In the genomic region with DNA sequence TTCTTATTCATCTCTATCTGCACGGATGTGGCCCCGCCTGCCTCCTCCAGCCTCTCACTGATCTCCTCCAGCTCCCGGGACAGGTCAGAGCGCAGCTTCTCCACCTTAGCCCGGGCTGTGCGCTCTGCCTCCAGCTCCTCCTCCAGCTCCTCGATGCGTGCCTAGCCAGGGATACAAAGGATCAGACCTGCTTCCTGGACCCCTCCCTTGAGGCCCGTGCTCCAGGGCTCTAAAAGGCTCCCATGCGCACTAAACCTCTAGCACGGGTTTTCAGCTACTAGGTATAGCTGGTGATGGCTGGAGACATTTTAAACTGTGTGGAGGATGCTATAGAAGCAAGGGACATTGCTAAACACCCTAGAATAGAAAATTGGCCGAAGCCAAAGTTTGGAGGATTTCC, we compare ENCODE assay signal across 36 mouse cellular contexts. TPM values are rescaled to one million over a fixed set of nuclear protein-coding genes. Genes with fewer than 3 reads are reported as not detected.
DNase-seq lines count a peak whose midpoint lies in the region; ATAC-seq and TF ChIP-seq lines count a peak whose summit lies in the region.
"Had no signal": no experiment of that assay in that cellular context is flagged by ENCODE, and none has a peak within 500 bp of the region (broad histone marks: within the 10 kb centered on the region; RNA-seq: fewer than 3 reads in every experiment).

No protein-coding gene starts in this region.

- H3K4me1 ChIP-seq in heart, embryonic 11.5 days (ENCODE audit: control insufficient read depth, insufficient read depth, low read length): peaks cover 4% of the 10 kb centered on the region; the same call in 1 of the 2 replicates
- H3K4me1 ChIP-seq in heart, postnatal 0 days (ENCODE audit: control insufficient read depth, insufficient read depth): no peaks in the 10 kb centered on the region
- H3K4me1 ChIP-seq in heart, embryonic 10.5 days: peaks cover 14% of the 10 kb centered on the region; the same call in 1 of the 2 replicates
- H3K4me1 ChIP-seq in ES-Bruce4 (ENCODE audit: control insufficient read depth, insufficient read depth, low read length): no peaks in the 10 kb centered on the region
- no peaks in the 10 kb centered on the region for H3K4me1 ChIP-seq in intestine, postnatal 0 days (replicated peaks; ENCODE audit: control insufficient read depth, insufficient read depth, low read length)
- H3K4me1 ChIP-seq: embryonic facial prominence, embryonic 10.5 days; embryonic facial prominence, embryonic 13.5 days; forebrain, embryonic 12.5 days; forebrain, embryonic 15.5 days; hindbrain, embryonic 12.5 days; hindbrain, embryonic 15.5 days had no signal

- TF ChIP-seq EP300 in heart, postnatal 0 days (IDR thresholded peaks at IDR 0.05; ENCODE audit: low read depth): no peak; the same call in 1 of the 2 replicates
- TF ChIP-seq EP300 in ES-Bruce4 (IDR thresholded peaks at IDR 0.05; ENCODE audit: insufficient read depth, low read depth, low read length): no peak

- intact Hi-C loops in heart, postnatal 36 days (cut with DNase I): no loop called here

- no peak for ATAC-seq in heart, embryonic 11.5 days (replicated peaks; ENCODE audit: insufficient number of reproducible peaks, low FRiP score, low TSS enrichment)
- ATAC-seq in heart, postnatal 0 days (ENCODE audit: insufficient read depth, low read depth): no peak
- no peak for ATAC-seq in intestine, postnatal 0 days
- ATAC-seq: forebrain, embryonic 15.5 days had no signal

- H3K9me3 ChIP-seq in heart, embryonic 11.5 days (replicated peaks; ENCODE audit: control insufficient read depth, low read length): no peaks in the 10 kb centered on the region
- H3K9me3 ChIP-seq in heart, postnatal 0 days (replicated peaks; ENCODE audit: control insufficient read depth, low read length): no peaks in the 10 kb centered on the region
- H3K9me3 ChIP-seq in heart, embryonic 10.5 days: no peaks in the 10 kb centered on the region
- H3K9me3 ChIP-seq in ES-Bruce4 (replicated peaks; ENCODE audit: control insufficient read depth, insufficient read depth, low read length, poor library complexity, severe bottlenecking): no peaks in the 10 kb centered on the region
- no peaks in the 10 kb centered on the region for H3K9me3 ChIP-seq in intestine, postnatal 0 days (ENCODE audit: control insufficient read depth)
- H3K9me3 ChIP-seq: embryonic facial prominence, embryonic 10.5 days; embryonic facial prominence, embryonic 13.5 days; forebrain, embryonic 12.5 days; forebrain, embryonic 15.5 days; hindbrain, embryonic 12.5 days; hindbrain, embryonic 15.5 days had no signal

- no peak overlapping the region for H3K4me3 ChIP-seq in heart, embryonic 11.5 days (ENCODE audit: low read depth, low read length)
- no peak overlapping the region for H3K4me3 ChIP-seq in heart, postnatal 0 days (ENCODE audit: low read depth, low read length)
- no peak overlapping the region for H3K4me3 ChIP-seq in heart, embryonic 10.5 days
- H3K4me3 ChIP-seq in ES-Bruce4 (ENCODE audit: low read depth, low read length): peak overlapping the region; percentile 21
- no peak overlapping the region for H3K4me3 ChIP-seq in intestine, postnatal 0 days (ENCODE audit: low read depth, low read length)
- H3K4me3 ChIP-seq: embryonic facial prominence, embryonic 10.5 days; embryonic facial prominence, embryonic 13.5 days; erythroblast, embryonic 14.5 days; forebrain, embryonic 12.5 days; forebrain, embryonic 15.5 days; hindbrain, embryonic 12.5 days; hindbrain, embryonic 15.5 days had no signal

- H3K9ac ChIP-seq in heart, embryonic 11.5 days (ENCODE audit: low read depth, low read length): 0 out of 2 replicates have a peak overlapping the region, but pooled peaks have one; percentile 22
- H3K9ac ChIP-seq in heart, postnatal 0 days (replicated peaks; ENCODE audit: low read depth, low read length): no peak overlapping the region
- no peak overlapping the region for H3K9ac ChIP-seq in ES-Bruce4 (ENCODE audit: low read depth, poor library complexity, severe bottlenecking)
- no peak overlapping the region for H3K9ac ChIP-seq in intestine, postnatal 0 days (ENCODE audit: low read depth, low read length)
- H3K9ac ChIP-seq: embryonic facial prominence, embryonic 13.5 days; forebrain, embryonic 12.5 days; forebrain, embryonic 15.5 days; hindbrain, embryonic 12.5 days; hindbrain, embryonic 15.5 days had no signal

- peaks cover 6% of the 10 kb centered on the region; the same call in 1 of the 2 replicates for H3K36me3 ChIP-seq in heart, embryonic 11.5 days (ENCODE audit: control insufficient read depth, insufficient read depth, low read length)
- peaks cover 94% of the 10 kb centered on the region for H3K36me3 ChIP-seq in heart, postnatal 0 days (replicated peaks; ENCODE audit: control insufficient read depth, insufficient read depth, low read length)
- H3K36me3 ChIP-seq in heart, embryonic 10.5 days: peaks cover 88% of the 10 kb centered on the region
- no peaks in the 10 kb centered on the region for H3K36me3 ChIP-seq in ES-Bruce4 (ENCODE audit: control insufficient read depth, insufficient read depth, low read length, poor library complexity, severe bottlenecking)
- no peaks in the 10 kb centered on the region for H3K36me3 ChIP-seq in intestine, postnatal 0 days (ENCODE audit: control insufficient read depth, insufficient read depth)
- H3K36me3 ChIP-seq: embryonic facial prominence, embryonic 10.5 days; embryonic facial prominence, embryonic 13.5 days; forebrain, embryonic 12.5 days; forebrain, embryonic 15.5 days; hindbrain, embryonic 12.5 days; hindbrain, embryonic 15.5 days had no signal

- no peak overlapping the region for H3K4me2 ChIP-seq in heart, embryonic 11.5 days
- no peak overlapping the region for H3K4me2 ChIP-seq in heart, postnatal 0 days (ENCODE audit: low read depth, low read length)
- H3K4me2 ChIP-seq in intestine, postnatal 0 days (replicated peaks; ENCODE audit: low read depth): no peak overlapping the region
- H3K4me2 ChIP-seq: embryonic facial prominence, embryonic 13.5 days; forebrain, embryonic 12.5 days; forebrain, embryonic 15.5 days; hindbrain, embryonic 12.5 days; hindbrain, embryonic 15.5 days had no signal

- WGBS in heart, embryonic 11.5 days (ENCODE audit: insufficient replicate concordance): 47% methylated on average over 12 of the region's 12 CpGs
- 47% methylated on average over 12 of the region's 12 CpGs for WGBS in heart, postnatal 0 days
- 52% methylated on average over 12 of the region's 12 CpGs for WGBS in heart, embryonic 10.5 days
- 53% methylated on average over 12 of the region's 12 CpGs for WGBS in intestine, postnatal 0 days

- H3K27ac ChIP-seq in heart, embryonic 11.5 days (ENCODE audit: low read depth, low read length): 0 out of 2 replicates have a peak overlapping the region, but pooled peaks have one; percentile 29
- peak overlapping the region; percentile 31; the same call in 1 of the 2 replicates for H3K27ac ChIP-seq in heart, postnatal 0 days (ENCODE audit: low read depth)
- no peak overlapping the region for H3K27ac ChIP-seq in heart, embryonic 10.5 days
- H3K27ac ChIP-seq in ES-Bruce4 (ENCODE audit: insufficient read depth, low read length): no peak overlapping the region
- no peak overlapping the region for H3K27ac ChIP-seq in intestine, postnatal 0 days (ENCODE audit: low read depth, low read length)
- H3K27ac ChIP-seq: embryonic facial prominence, embryonic 10.5 days; embryonic facial prominence, embryonic 13.5 days; forebrain, embryonic 12.5 days; forebrain, embryonic 15.5 days; hindbrain, embryonic 12.5 days; hindbrain, embryonic 15.5 days had no signal

- DNase-seq in heart, postnatal 36 days: no peak
- no peak for DNase-seq in heart, postnatal 0 days (ENCODE audit: low spot score)
- no peak for DNase-seq in heart, embryonic 10.5 days (ENCODE audit: low spot score)
- no peak for DNase-seq in frontal cortex, adult 2 months (ENCODE audit: extremely low spot score in 1 of 2, low spot score in 1 of 2)
- DNase-seq: adrenal gland, adult 2 months; adrenal gland, postnatal 14 days; B cell, adult 2 months; cerebellum, adult 11 months; cerebellum, adult 2 months; cerebellum, adult 9-11 months; cerebellum, postnatal 25 days; embryo, embryonic 11 days; gastrocnemius, postnatal 10 days; gastrocnemius, postnatal 36 days; kidney, adult 11 months; kidney, adult 8-10 months had no signal

- no peak for TF ChIP-seq CTCF in heart, postnatal 0 days (IDR thresholded peaks at IDR 0.05; ENCODE audit: low read depth)
- TF ChIP-seq CTCF in ES-Bruce4 (IDR thresholded peaks at IDR 0.05; ENCODE audit: low read depth, low read length): no peak
- TF ChIP-seq CTCF in intestine, postnatal 0 days (IDR thresholded peaks at IDR 0.05; ENCODE audit: low read depth): no peak

- no peaks in the 10 kb centered on the region; the same call in 1 of the 2 replicates for H3K27me3 ChIP-seq in heart, embryonic 11.5 days (ENCODE audit: control insufficient read depth, insufficient read depth, low read length)
- H3K27me3 ChIP-seq in heart, postnatal 0 days (ENCODE audit: control insufficient read depth, insufficient read depth, low read length): no peaks in the 10 kb centered on the region
- H3K27me3 ChIP-seq in heart, embryonic 10.5 days (ENCODE audit: insufficient read depth, poor library complexity, severe bottlenecking): no peaks in the 10 kb centered on the region
- peaks cover 3% of the 10 kb centered on the region; the same call in 1 of the 2 replicates for H3K27me3 ChIP-seq in ES-Bruce4 (ENCODE audit: control insufficient read depth, insufficient read depth, low read length, poor library complexity, severe bottlenecking)
- no peaks in the 10 kb centered on the region for H3K27me3 ChIP-seq in intestine, postnatal 0 days (replicated peaks; ENCODE audit: control insufficient read depth, insufficient read depth, low read length)
- H3K27me3 ChIP-seq: embryonic facial prominence, embryonic 13.5 days; forebrain, embryonic 12.5 days; forebrain, embryonic 15.5 days; hindbrain, embryonic 15.5 days had no signal

- TF ChIP-seq POLR2A in ES-Bruce4 (IDR thresholded peaks at IDR 0.05; ENCODE audit: insufficient read depth, low read length): no peak

RNA-seq across cellular contexts. Expression of a gene that starts 14.4 kb away (rescaled TPM):
- 0.49 and 0.90 TPM in 2 replicates for polyA plus RNA-seq in heart, embryonic 11.5 days (2014; fragmentation: Nextera tagmentation; extraction: Ambion mirVana)
- total RNA-seq in heart, postnatal 36 days (2021): under 1 TPM in 1 of 2 experiments, not detected in 1; 0.46 TPM
- total RNA-seq in heart, postnatal 0 days (2014; rRNA removed; ENCODE audit: low replicate concordance): 3.1 and 8.1 TPM in 2 replicates
- polyA plus RNA-seq in heart, postnatal 0 days (2015; fragmentation: Nextera tagmentation; extraction: Ambion mirVana): 0.34 and 0.85 TPM in 2 replicates
- 0.97 and 1.5 TPM in 2 replicates for polyA plus RNA-seq in heart, embryonic 10.5 days (2016; fragmentation: Nextera tagmentation; extraction: Ambion mirVana)
- not detected in 2 replicates for polyA plus RNA-seq in ES-Bruce4 (2011; ENCODE audit: insufficient read depth, insufficient read length, low read depth, missing spikeins)
- polyA plus RNA-seq in frontal cortex, adult 2 months (2012; rRNA removed): 120 and 147 TPM in 2 replicates
- 1.1 and 2.1 TPM in 2 replicates for polyA plus RNA-seq in intestine, postnatal 0 days (2015; fragmentation: Nextera tagmentation; extraction: Ambion mirVana)
- total RNA-seq: CH12.LX; common myeloid progenitor, adult 5-6 weeks; granulocyte monocyte progenitor cell, adult 5-6 weeks; hematopoietic stem cell, adult 5-6 weeks; MEL had no signal
- polyA plus RNA-seq: erythroblast, embryonic 14.5 days had no signal

RNA-seq across cellular contexts. Expression of a gene that starts 16.2 kb away (rescaled TPM):
- polyA plus RNA-seq in heart, embryonic 11.5 days (2014; fragmentation: Nextera tagmentation; extraction: Ambion mirVana): 2,306 and 2,903 TPM in 2 replicates
- over 10,000 TPM; 23,066 to 24,862 TPM for total RNA-seq in heart, postnatal 36 days (2021)
- 3,860 and 3,976 TPM in 2 replicates for total RNA-seq in heart, postnatal 0 days (2014; rRNA removed; ENCODE audit: low replicate concordance)
- polyA plus RNA-seq in heart, postnatal 0 days (2015; fragmentation: Nextera tagmentation; extraction: Ambion mirVana): 8,242 and 9,737 TPM in 2 replicates
- polyA plus RNA-seq in heart, embryonic 10.5 days (2016; fragmentation: Nextera tagmentation; extraction: Ambion mirVana): 2,034 and 3,157 TPM in 2 replicates
- 1.2 TPM in 1 of 2 replicates, not detected in the other for polyA plus RNA-seq in ES-Bruce4 (2011; ENCODE audit: insufficient read depth, insufficient read length, low read depth, missing spikeins)
- polyA plus RNA-seq in frontal cortex, adult 2 months (2012; rRNA removed): 0.02 and 0.17 TPM in 2 replicates
- 0.53 TPM in 1 of 2 replicates, not detected in the other for polyA plus RNA-seq in intestine, postnatal 0 days (2015; fragmentation: Nextera tagmentation; extraction: Ambion mirVana)
- total RNA-seq: adrenal gland, adult 2 months; common myeloid progenitor, adult 5-6 weeks; granulocyte monocyte progenitor cell, adult 5-6 weeks; hematopoietic stem cell, adult 5-6 weeks; MEL had no signal
- polyA plus RNA-seq: adrenal gland, adult 2 months; erythroblast, embryonic 14.5 days had no signal

RNA-seq across cellular contexts. Expression of a gene that starts 18.0 kb away (rescaled TPM):
- not detected in 2 replicates for polyA plus RNA-seq in heart, embryonic 11.5 days (2014; fragmentation: Nextera tagmentation; extraction: Ambion mirVana)
- not detected for total RNA-seq in heart, postnatal 36 days (2021)
- not detected in 2 replicates for total RNA-seq in heart, postnatal 0 days (2014; rRNA removed; ENCODE audit: low replicate concordance)
- polyA plus RNA-seq in heart, postnatal 0 days (2015; fragmentation: Nextera tagmentation; extraction: Ambion mirVana): 0.11 TPM in 1 of 2 replicates, not detected in the other
- polyA plus RNA-seq in heart, embryonic 10.5 days (2016; fragmentation: Nextera tagmentation; extraction: Ambion mirVana): not detected in 2 replicates
- 1.5 TPM in 1 of 2 replicates, not detected in the other for polyA plus RNA-seq in ES-Bruce4 (2011; ENCODE audit: insufficient read depth, insufficient read length, low read depth, missing spikeins)
- polyA plus RNA-seq in frontal cortex, adult 2 months (2012; rRNA removed): 0.46 and 0.90 TPM in 2 replicates
- polyA plus RNA-seq in intestine, postnatal 0 days (2015; fragmentation: Nextera tagmentation; extraction: Ambion mirVana): not detected in 2 replicates
- total RNA-seq: adrenal gland, adult 2 months; adrenal gland, postnatal 14 days; adrenal gland, postnatal 4 days; CH12.LX; common myeloid progenitor, adult 5-6 weeks; gastrocnemius, adult 18-20 months; gastrocnemius, postnatal 10 days; gastrocnemius, postnatal 36 days; granulocyte monocyte progenitor cell, adult 5-6 weeks; heart, postnatal 14 days; hematopoietic stem cell, adult 5-6 weeks; MEL had no signal
- polyA plus RNA-seq: embryonic facial prominence, embryonic 10.5 days; embryonic facial prominence, embryonic 13.5 days; erythroblast, embryonic 14.5 days; forebrain, embryonic 12.5 days; heart, embryonic 14.5 days; hindbrain, embryonic 12.5 days had no signal

RNA-seq across cellular contexts. Expression of a gene that starts 24.6 kb away (rescaled TPM):
- polyA plus RNA-seq in heart, embryonic 11.5 days (2014; fragmentation: Nextera tagmentation; extraction: Ambion mirVana): 11.0 and 12.7 TPM in 2 replicates
- 1 to 10 TPM; 2.5 to 2.8 TPM for total RNA-seq in heart, postnatal 36 days (2021)
- 12.5 and 22.2 TPM in 2 replicates for total RNA-seq in heart, postnatal 0 days (2014; rRNA removed; ENCODE audit: low replicate concordance)
- 3.9 and 4.1 TPM in 2 replicates for polyA plus RNA-seq in heart, postnatal 0 days (2015; fragmentation: Nextera tagmentation; extraction: Ambion mirVana)
- 16.7 and 23.5 TPM in 2 replicates for polyA plus RNA-seq in heart, embryonic 10.5 days (2016; fragmentation: Nextera tagmentation; extraction: Ambion mirVana)
- 48.3 and 55.8 TPM in 2 replicates for polyA plus RNA-seq in ES-Bruce4 (2011; ENCODE audit: insufficient read depth, insufficient read length, low read depth, missing spikeins)
- polyA plus RNA-seq in frontal cortex, adult 2 months (2012; rRNA removed): 13.4 and 14.5 TPM in 2 replicates
- 6.5 and 7.1 TPM in 2 replicates for polyA plus RNA-seq in intestine, postnatal 0 days (2015; fragmentation: Nextera tagmentation; extraction: Ambion mirVana)
- total RNA-seq: CH12.LX; common myeloid progenitor, adult 5-6 weeks; granulocyte monocyte progenitor cell, adult 5-6 weeks; hematopoietic stem cell, adult 5-6 weeks; MEL had no signal
- polyA plus RNA-seq: erythroblast, embryonic 14.5 days had no signal

RNA-seq across cellular contexts. Expression of a gene that starts 26.2 kb away (rescaled TPM):
- polyA plus RNA-seq in heart, embryonic 11.5 days (2014; fragmentation: Nextera tagmentation; extraction: Ambion mirVana): not detected in 2 replicates
- not detected for total RNA-seq in heart, postnatal 36 days (2021)
- not detected in 2 replicates for total RNA-seq in heart, postnatal 0 days (2014; rRNA removed; ENCODE audit: low replicate concordance)
- not detected in 2 replicates for polyA plus RNA-seq in heart, postnatal 0 days (2015; fragmentation: Nextera tagmentation; extraction: Ambion mirVana)
- polyA plus RNA-seq in heart, embryonic 10.5 days (2016; fragmentation: Nextera tagmentation; extraction: Ambion mirVana): not detected in 2 replicates
- polyA plus RNA-seq in ES-Bruce4 (2011; ENCODE audit: insufficient read depth, insufficient read length, low read depth, missing spikeins): not detected in 2 replicates
- not detected in 2 replicates for polyA plus RNA-seq in frontal cortex, adult 2 months (2012; rRNA removed)
- not detected in 2 replicates for polyA plus RNA-seq in intestine, postnatal 0 days (2015; fragmentation: Nextera tagmentation; extraction: Ambion mirVana)
- total RNA-seq: adrenal gland, adult 2 months; adrenal gland, postnatal 14 days; adrenal gland, postnatal 4 days; CH12.LX; common myeloid progenitor, adult 5-6 weeks; gastrocnemius, adult 18-20 months; gastrocnemius, postnatal 10 days; gastrocnemius, postnatal 36 days; granulocyte monocyte progenitor cell, adult 5-6 weeks; heart, postnatal 14 days; hematopoietic stem cell, adult 5-6 weeks; MEL had no signal
- polyA plus RNA-seq: adrenal gland, adult 2 months; cerebellum, adult 2 months; embryonic facial prominence, embryonic 10.5 days; embryonic facial prominence, embryonic 13.5 days; erythroblast, embryonic 14.5 days; forebrain, embryonic 12.5 days; forebrain, embryonic 15.5 days; heart, embryonic 14.5 days; hindbrain, embryonic 12.5 days; hindbrain, embryonic 15.5 days; intestine, embryonic 14.5 days had no signal

Comparison
In these comparisons a context has a peak if more than half of its experiments do, and no peak if none do; other contexts are left out.
1. H3K27ac ChIP-seq: peak in heart, embryonic 11.5 days (single experiment) and heart, postnatal 0 days (single experiment); none in heart, embryonic 10.5 days (single experiment), ES-Bruce4 (single experiment) and intestine, postnatal 0 days (single experiment).
2. RNA of a gene that starts 14.4 kb away (polyA plus RNA-seq): 120 to 147 TPM in frontal cortex, adult 2 months; 1.1 to 2.1 TPM in intestine, postnatal 0 days, 0.97 to 1.5 TPM in heart, embryonic 10.5 days, not detected in ES-Bruce4, 0.49 to 0.90 TPM in heart, embryonic 11.5 days and 0.34 to 0.85 TPM in heart, postnatal 0 days; every median in the first group is over 10 times any median in the second.
3. RNA of a gene that starts 16.2 kb away (polyA plus RNA-seq): 8,242 to 9,737 TPM in heart, postnatal 0 days, 2,306 to 2,903 TPM in heart, embryonic 11.5 days and 2,034 to 3,157 TPM in heart, embryonic 10.5 days; 0.53 TPM in intestine, postnatal 0 days, 1.2 TPM in ES-Bruce4 and 0.02 to 0.17 TPM in frontal cortex, adult 2 months; every median in the first group is over 100 times any median in the second.